Mouse (Mus musculus): ENCODE results near the gene Hddc3. TPM values are rescaled to one million over a fixed set of nuclear protein-coding genes. Genes with fewer than 3 reads are reported as not detected.
A peak's percentile ranks its signal among the peaks of the same experiment; 100 is the strongest.

The Hddc3 gene
- total RNA-seq, 2 experiments from 2014 or later: 28.8 to 31.7 TPM

- no peak for DNase-seq (ENCODE audit: low spot score)
Measured at GRCm38 (mm10) chr7:80397986-80398385, 55.1 kb downstream of the Hddc3 start.

- DNase-seq (ENCODE audit: low spot score): no peak
Measured at GRCm38 (mm10) chr7:80398654-80399444, 55.9 kb downstream of the Hddc3 start.

- DNase-seq (ENCODE audit: low spot score): peak; percentile 61
Measured at GRCm38 (mm10) chr7:80400099-80400498, 57.2 kb downstream of the Hddc3 start.

Other genes with a start within 250 kb of the Hddc3 start
- 100 to 1,000 TPM; 317 to 516 TPM for gene Idh2, start 227.7 kb upstream of the Hddc3 start, total RNA-seq (2021)
- 1 to 10 TPM; 1.2 to 1.7 TPM for gene Sema4b, start 156.3 kb upstream of the Hddc3 start, total RNA-seq (2021)
- gene Cib1, start 110.3 kb upstream of the Hddc3 start, total RNA-seq (2021): 1 to 10 TPM; 5.2 to 8.8 TPM
- gene Gdpgp1, start 110.2 kb upstream of the Hddc3 start, total RNA-seq (2021): under 1 TPM; 0.81 to 0.91 TPM
- gene Ttll13, start 96.7 kb upstream of the Hddc3 start, total RNA-seq (2021): under 1 TPM in 1 of 2 experiments, not detected in 1; 0.18 TPM
- gene Ngrn, start 81.9 kb upstream of the Hddc3 start, total RNA-seq (2021): 10 to 100 TPM; 20.7 to 22.5 TPM
- 1 to 10 TPM; 2.7 to 3.0 TPM for gene Vps33b, start 73.5 kb upstream of the Hddc3 start, total RNA-seq (2021)
- gene Prc1, start 48.7 kb upstream of the Hddc3 start, total RNA-seq (2021): under 1 TPM in 1 of 2 experiments, not detected in 1; 0.19 TPM
- 1 to 10 TPM; 6.7 to 7.8 TPM for gene Rccd1, start 18.6 kb upstream of the Hddc3 start, total RNA-seq (2021)
- gene Unc45a, start 2.1 kb upstream of the Hddc3 start, total RNA-seq (2021): 10 to 100 TPM in 1 of 2 experiments, 1 to 10 TPM in 1; 9.9 to 10.1 TPM
- gene Man2a2, start 28.3 kb downstream of the Hddc3 start, total RNA-seq (2021): 100 to 1,000 TPM; 132 to 136 TPM
- 1 to 10 TPM; 2.0 to 3.5 TPM for gene Fes, start 44.8 kb downstream of the Hddc3 start, total RNA-seq (2021)
- 10 to 100 TPM; 52.8 to 53.9 TPM for gene Furin, start 62.3 kb downstream of the Hddc3 start, total RNA-seq (2021)
- gene Blm, start 192.0 kb downstream of the Hddc3 start, total RNA-seq (2021): 1 to 10 TPM; 1.4 to 1.9 TPM

Measured in gastrocnemius, adult 18-20 months (tissue).